Mouse (Mus musculus) MEL (cell line): ENCODE measurements at regions not wholly inside any gene's neighbourhood (a gene's known extent, or its start where the extent isn't known, plus 50 kb on each side); places are given as distances from the start of the nearest gene placed in this dataset.

Source experiments
- DNase-seq: peaks from one replicate; pipeline ENCODE4 v3.0.0; 2011; ENCODE audit warnings: low read depth, low spot score
- H3K27ac ChIP-seq: 2 replicates; pipeline ENCODE4 v1.5.1; 2012; ENCODE audit warnings: low read depth, mild to moderate bottlenecking, control low read depth, low read length, moderate library complexity; ENCODE audit not compliant: control insufficient read depth
- H3K27me3 ChIP-seq, 2 experiments: fragments of 150-350 bp in 1 of 2; sonication (generic) in 1 of 2; 2 replicates each; pipeline ENCODE4 v1.6.1; 2012; ENCODE audit warnings: low read length in 2 of 2, mild to moderate bottlenecking in 2 of 2, improper control_type of control experiment in 1 of 2, moderate library complexity in 1 of 2; ENCODE audit not compliant: insufficient read depth in 2 of 2, control insufficient read depth in 1 of 2
- H3K36me3 ChIP-seq, 2 experiments: 2 replicates each; pipeline ENCODE4 v1.6.1; 2012 to 2014; ENCODE audit warnings: low read length in 2 of 2, improper control_type of control experiment in 1 of 2, inconsistent platforms in 1 of 2, mild to moderate bottlenecking in 1 of 2; ENCODE audit not compliant: insufficient read depth in 2 of 2, control insufficient read depth in 1 of 2
- H3K4me1 ChIP-seq, 2 experiments: fragments of 150-350 bp in 1 of 2; sonication (generic) in 1 of 2; 2 replicates each; pipeline ENCODE4 v1.6.1; 2012; ENCODE audit warnings: low read length in 2 of 2, improper control_type of control experiment in 1 of 2, mild to moderate bottlenecking in 1 of 2; ENCODE audit not compliant: insufficient read depth in 2 of 2, control insufficient read depth in 1 of 2
- H3K4me3 ChIP-seq, 2 experiments: fragments of 150-350 bp in 1 of 2; sonication (generic) in 1 of 2; 2 replicates each; pipeline ENCODE4 v1.5.1; 2012; ENCODE audit warnings: low read depth in 2 of 2, low read length in 2 of 2, mild to moderate bottlenecking in 2 of 2, moderate library complexity in 2 of 2, control low read depth in 1 of 2, improper control_type of control experiment in 1 of 2; ENCODE audit not compliant: control insufficient read depth in 1 of 2, insufficient read depth in 1 of 2
- H3K79me2 ChIP-seq: 2 replicates; pipeline ENCODE4 v1.6.1; 2012; ENCODE audit warnings: mild to moderate bottlenecking, low read length, moderate library complexity; ENCODE audit not compliant: control insufficient read depth, poor library complexity, insufficient read depth
- H3K9ac ChIP-seq: 2 replicates; pipeline ENCODE4 v1.6.1; 2012; ENCODE audit warnings: low read depth, mild to moderate bottlenecking, control low read depth, low read length, moderate library complexity; ENCODE audit not compliant: control insufficient read depth, poor library complexity, severe bottlenecking
- H3K9me3 ChIP-seq: fragments of 150-350 bp; sonication (generic); replicated peaks from 2 replicates; pipeline ENCODE4 v1.6.1; 2012; ENCODE audit warnings: mild to moderate bottlenecking, low read length, improper control_type of control experiment, moderate library complexity; ENCODE audit not compliant: insufficient read depth
- BHLHE40 ChIP-seq: IDR thresholded peaks from 2 replicates; pipeline ENCODE4 v1.6.1; 2012; ENCODE audit warnings: low read depth, mild to moderate bottlenecking, inconsistent platforms, low read length, improper control_type of control experiment, borderline replicate concordance
- CHD1 ChIP-seq: IDR thresholded peaks from 2 replicates; pipeline ENCODE4 v1.6.1; 2012; ENCODE audit warnings: low read depth, mild to moderate bottlenecking, inconsistent platforms, low read length, improper control_type of control experiment
- CHD2 ChIP-seq: IDR thresholded peaks from 2 replicates; pipeline ENCODE4 v1.6.1; 2011; ENCODE audit warnings: low read length, improper control_type of control experiment
- CTCF ChIP-seq, 3 experiments: IDR thresholded peaks in 2 of 3; conservative IDR thresholded peaks in 1 of 3; 2 replicates each; pipeline ENCODE4 v1.5.1; 2011 to 2012; ENCODE audit warnings: low read length in 3 of 3, low read depth in 2 of 3, mild to moderate bottlenecking in 2 of 3, improper control_type of control experiment in 1 of 3, inconsistent platforms in 1 of 3, mixed read lengths in 1 of 3, moderate library complexity in 1 of 3; ENCODE audit not compliant: control insufficient read depth in 1 of 3, insufficient read depth in 1 of 3, poor library complexity in 1 of 3, severe bottlenecking in 1 of 3
- E2F4 ChIP-seq: IDR thresholded peaks from 2 replicates; pipeline ENCODE4 v1.6.1; 2011; ENCODE audit warnings: low read depth, low read length, improper control_type of control experiment, borderline replicate concordance
- ELF1 ChIP-seq: IDR thresholded peaks from 2 replicates; pipeline ENCODE4 v1.6.1; 2014; ENCODE audit warnings: low read depth, mild to moderate bottlenecking, inconsistent platforms, low read length, improper control_type of control experiment, moderate library complexity
- EP300 ChIP-seq, 2 experiments: IDR thresholded peaks; 2 replicates each; pipeline ENCODE4 v1.6.1; 2011; ENCODE audit warnings: improper control_type of control experiment in 2 of 2, low read length in 2 of 2, low read depth in 1 of 2, mild to moderate bottlenecking in 1 of 2
- GABPA ChIP-seq: IDR thresholded peaks from 2 replicates; pipeline ENCODE4 v1.6.1; 2012; ENCODE audit warnings: low read depth, mild to moderate bottlenecking, inconsistent platforms, low read length, improper control_type of control experiment, moderate library complexity
- GATA1 ChIP-seq: IDR thresholded peaks from 2 replicates; pipeline ENCODE4 v1.6.1; 2011; ENCODE audit warnings: low read depth, low read length, improper control_type of control experiment
- HCFC1 ChIP-seq: IDR thresholded peaks from 2 replicates; pipeline ENCODE4 v1.6.1; 2012; ENCODE audit warnings: low read depth, mild to moderate bottlenecking, inconsistent platforms, low read length, improper control_type of control experiment, moderate library complexity
- JUND ChIP-seq: IDR thresholded peaks from 2 replicates; pipeline ENCODE4 v1.6.1; 2011; ENCODE audit warnings: low read depth, mild to moderate bottlenecking, improper control_type of control experiment, low read length
- KAT2A ChIP-seq: conservative IDR thresholded peaks from 2 replicates; pipeline ENCODE4 v1.6.1; 2012; ENCODE audit warnings: low read depth, low read length, improper control_type of control experiment, inconsistent platforms
- MAFK ChIP-seq: IDR thresholded peaks from 2 replicates; pipeline ENCODE4 v1.6.1; 2011; ENCODE audit warnings: low read depth, mild to moderate bottlenecking, low read length, improper control_type of control experiment, borderline replicate concordance
- MAZ ChIP-seq: IDR thresholded peaks from 2 replicates; pipeline ENCODE4 v1.6.1; 2012; ENCODE audit warnings: low read depth, mild to moderate bottlenecking, inconsistent platforms, low read length, improper control_type of control experiment
- MEF2A ChIP-seq: IDR thresholded peaks from 2 replicates; pipeline ENCODE4 v1.6.1; 2014; ENCODE audit warnings: low read depth, mild to moderate bottlenecking, inconsistent platforms, low read length, improper control_type of control experiment; ENCODE audit not compliant: poor library complexity, insufficient replicate concordance, severe bottlenecking; ENCODE audit errors: extremely low read depth
- MXI1 ChIP-seq: IDR thresholded peaks from 2 replicates; pipeline ENCODE4 v1.6.1; 2011; ENCODE audit warnings: mild to moderate bottlenecking, low read depth, low read length, improper control_type of control experiment
- MYC ChIP-seq: IDR thresholded peaks from 2 replicates; pipeline ENCODE4 v1.6.1; 2011; ENCODE audit warnings: low read depth, mild to moderate bottlenecking, low read length, improper control_type of control experiment, moderate library complexity
- RCOR1 ChIP-seq: IDR thresholded peaks from 2 replicates; pipeline ENCODE4 v1.6.1; 2012; ENCODE audit warnings: low read depth, mild to moderate bottlenecking, inconsistent platforms, low read length, improper control_type of control experiment
- SIN3A ChIP-seq: IDR thresholded peaks from 2 replicates; pipeline ENCODE4 v1.6.1; 2012; ENCODE audit warnings: low read length, improper control_type of control experiment, inconsistent platforms
- TCF12 ChIP-seq: IDR thresholded peaks from 2 replicates; pipeline ENCODE4 v1.6.1; 2014; ENCODE audit warnings: low read depth, mild to moderate bottlenecking, inconsistent platforms, low read length, improper control_type of control experiment, moderate library complexity
- UBTF ChIP-seq: IDR thresholded peaks from 2 replicates; pipeline ENCODE4 v1.6.1; 2012; ENCODE audit warnings: low read depth, mild to moderate bottlenecking, inconsistent platforms, low read length, improper control_type of control experiment, moderate library complexity, borderline replicate concordance; ENCODE audit not compliant: insufficient read depth
- USF2 ChIP-seq, 2 experiments: IDR thresholded peaks; 2 replicates each; pipeline ENCODE4 v1.6.1; 2011 to 2012; ENCODE audit warnings: improper control_type of control experiment in 2 of 2, low read length in 2 of 2, borderline replicate concordance in 1 of 2, inconsistent platforms in 1 of 2, low read depth in 1 of 2, mild to moderate bottlenecking in 1 of 2; ENCODE audit not compliant: insufficient read depth in 1 of 2
- ZC3H11A ChIP-seq: IDR thresholded peaks from 2 replicates; pipeline ENCODE4 v1.6.1; 2012; ENCODE audit warnings: low read depth, mild to moderate bottlenecking, inconsistent platforms, low read length, improper control_type of control experiment
- ZMIZ1 ChIP-seq: IDR thresholded peaks from 2 replicates; pipeline ENCODE4 v1.6.1; 2012; ENCODE audit warnings: low read depth, mild to moderate bottlenecking, inconsistent platforms, low read length, improper control_type of control experiment, moderate library complexity

GRCm38 (mm10) chr17:51526021-51526420, 307.1 kb downstream of the Satb1 start:
- no peak for DNase-seq
- Histone ChIP-seq H3K27ac (no peak overlapping the region), H3K4me1 (no peaks in the 10 kb centered on the region), H3K79me2 (no peaks in the 10 kb centered on the region), H3K9me3 (no peaks in the 10 kb centered on the region), H3K4me3 (no peak overlapping the region), H3K9ac (no peak overlapping the region), H3K36me3 (no peaks in the 10 kb centered on the region), H3K27me3 (no peaks in the 10 kb centered on the region; a peak in 1 of 4 replicates)
- TF ChIP-seq ZMIZ1 = no peak
- TF ChIP-seq ZC3H11A = no peak

DNA sequence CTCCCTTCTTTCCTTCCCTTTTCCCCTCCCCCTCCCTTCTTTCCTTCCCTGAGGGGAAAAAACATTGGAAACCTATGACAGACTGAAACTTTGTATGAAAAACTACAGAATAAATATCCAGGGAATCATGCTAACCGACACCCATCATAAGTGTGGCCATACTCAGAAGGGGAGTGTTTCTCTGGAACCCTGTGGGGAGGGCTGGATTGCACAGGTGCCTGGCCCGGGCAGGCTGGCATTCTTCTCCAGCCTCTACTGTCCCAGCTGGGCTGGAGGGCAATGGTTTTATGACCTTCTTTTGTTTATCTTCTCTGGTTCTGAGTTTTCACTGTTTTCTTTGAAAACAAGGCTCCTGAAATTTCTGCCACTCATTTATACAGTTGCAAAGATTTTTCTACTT, 307.9 kb downstream of the Satb1 start:
- TF ChIP-seq EP300 (IDR thresholded peaks at IDR 0.05; ENCODE audit: low read depth in 1 of 2, low read length in 2 of 2) (no peak), UBTF (no peak), JUND (no peak), MAFK (no peak), TCF12 (no peak), MEF2A (no peak), ZC3H11A (no peak), GABPA (no peak), MAZ (no peak), CTCF (IDR thresholded peaks at IDR 0.05 in 2 of 3, conservative IDR thresholded peaks at IDR 0.05 in 1 of 3; ENCODE audit: control insufficient read depth in 1 of 3, insufficient read depth in 1 of 3, low read depth in 2 of 3, low read length in 3 of 3, poor library complexity in 1 of 3, severe bottlenecking in 1 of 3) (no peak), USF2 (IDR thresholded peaks at IDR 0.05; ENCODE audit: borderline replicate concordance in 1 of 2, insufficient read depth in 1 of 2, low read depth in 1 of 2, low read length in 2 of 2) (no peak), ZMIZ1 (no peak), MYC (no peak), CHD2 (no peak)
- Histone ChIP-seq H3K4me1 (no peaks in the 10 kb centered on the region), H3K27ac (no peak overlapping the region)

DNA sequence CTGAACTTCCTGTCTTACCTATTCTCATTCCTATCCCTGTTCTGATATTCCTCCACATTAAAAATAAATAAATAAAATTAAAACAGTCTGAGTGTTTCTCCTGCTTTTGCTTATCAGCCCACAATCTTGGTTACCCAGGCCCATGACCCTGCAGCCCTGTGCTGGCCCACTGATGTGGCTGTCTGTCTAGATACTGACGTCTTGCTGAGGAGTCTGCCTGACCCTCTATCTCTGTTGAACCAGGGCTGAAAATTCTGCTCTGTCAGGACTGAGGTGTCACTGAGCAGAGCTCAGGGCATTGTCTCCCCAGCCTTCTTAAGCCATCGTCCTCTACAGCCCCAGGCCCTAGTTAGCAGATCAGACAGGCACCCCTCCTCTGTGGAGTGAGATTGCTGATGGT, 321.2 kb downstream of the Satb1 start:
- Histone ChIP-seq H3K27me3 (no peaks in the 10 kb centered on the region), H3K79me2 (no peaks in the 10 kb centered on the region), H3K27ac (no peak overlapping the region), H3K36me3 (no peaks in the 10 kb centered on the region), H3K9me3 (no peaks in the 10 kb centered on the region), H3K4me1 (no peaks in the 10 kb centered on the region), H3K4me3 (no peak overlapping the region), H3K9ac (no peak overlapping the region)
- TF ChIP-seq CTCF (IDR thresholded peaks at IDR 0.05 in 2 of 3, conservative IDR thresholded peaks at IDR 0.05 in 1 of 3; ENCODE audit: control insufficient read depth in 1 of 3, insufficient read depth in 1 of 3, low read depth in 2 of 3, low read length in 3 of 3, poor library complexity in 1 of 3, severe bottlenecking in 1 of 3) (no peak), EP300 (IDR thresholded peaks at IDR 0.05; ENCODE audit: low read depth in 1 of 2, low read length in 2 of 2) (no peak), UBTF (no peak), ELF1 (no peak), BHLHE40 (no peak), MEF2A (no peak), SIN3A (no peak), TCF12 (no peak), E2F4 (no peak), CHD1 (no peak), GATA1 (no peak), CHD2 (no peak), MAFK (no peak), GABPA (no peak), MYC (no peak), KAT2A (no peak), MXI1 (no peak), RCOR1 (no peak), USF2 (IDR thresholded peaks at IDR 0.05; ENCODE audit: borderline replicate concordance in 1 of 2, insufficient read depth in 1 of 2, low read depth in 1 of 2, low read length in 2 of 2) (no peak), HCFC1 (no peak)
- no peak for DNase-seq

More for the DNA sequence above, 307.9 kb downstream of the Satb1 start:
- Histone ChIP-seq H3K9ac (no peak overlapping the region), H3K9me3 (no peaks in the 10 kb centered on the region), H3K36me3 (no peaks in the 10 kb centered on the region), H3K4me3 (no peak overlapping the region), H3K79me2 (no peaks in the 10 kb centered on the region), H3K27me3 (no peaks in the 10 kb centered on the region; a peak in 1 of 4 replicates)
- DNase-seq = no peak
